Mouse (Mus musculus) embryonic facial prominence, embryonic 12.5 days (tissue): ENCODE results near the gene Zfp37. TPM values are rescaled to one million over a fixed set of nuclear protein-coding genes. Genes with fewer than 3 reads are reported as not detected.
"Not testable (repeated sequence)": the region's sequence is repeated elsewhere in the genome, so short reads cannot be mapped to it uniquely, and the experiment has no call there.

Source experiments
- ATAC-seq: fragments of 200-750 bp; cut with Nextera tagmentation; 2 replicates; pipeline ENCODE4 v1.8.0; 2017; ENCODE audit not compliant: insufficient number of reproducible peaks, insufficient read depth, low FRiP score, low TSS enrichment
- H3K27ac ChIP-seq: fragments of 300-500 bp; sonication (generic); 2 replicates; pipeline ENCODE4 v1.5.1; 2016; ENCODE audit warnings: mild to moderate bottlenecking
- H3K27me3 ChIP-seq: fragments of 300-500 bp; sonication (generic); 2 replicates; pipeline ENCODE4 v1.6.1; 2016; ENCODE audit warnings: mild to moderate bottlenecking, moderate library complexity
- H3K36me3 ChIP-seq: fragments of 300-500 bp; sonication (generic); 2 replicates; pipeline ENCODE4 v1.6.1; 2016; ENCODE audit warnings: mild to moderate bottlenecking
- H3K4me1 ChIP-seq: fragments of 300-500 bp; sonication (generic); 2 replicates; pipeline ENCODE4 v1.6.1; 2016
- H3K4me2 ChIP-seq: fragments of 300-500 bp; sonication (generic); replicated peaks from 2 replicates; pipeline ENCODE4 v1.6.1; 2016; ENCODE audit warnings: mild to moderate bottlenecking, moderate library complexity
- H3K4me3 ChIP-seq: fragments of 300-500 bp; sonication (generic); 2 replicates; pipeline ENCODE4 v1.5.1; 2016; ENCODE audit warnings: mild to moderate bottlenecking
- H3K9ac ChIP-seq: fragments of 300-500 bp; sonication (generic); 2 replicates; pipeline ENCODE4 v1.6.1; 2016; ENCODE audit warnings: mild to moderate bottlenecking, moderate library complexity
- H3K9me3 ChIP-seq: fragments of 300-500 bp; sonication (generic); 2 replicates; pipeline ENCODE4 v1.6.1; 2016; ENCODE audit warnings: mild to moderate bottlenecking, moderate library complexity
- WGBS: fragments of 180-500 bp; shearing (Covaris S2); methylation state at CpG from one replicate; pipeline ENCODE4 v1.1.7; 2016; 5-methylcytosine and 5-hydroxymethylcytosine counted together
- polyA plus RNA-seq: library from polyadenylated mRNA; unstranded; fragments of >200 nt; fragmentation: Nextera tagmentation; extraction: Ambion mirVana; gene quantifications from 2 replicates; pipeline ENCODE4 v1.2.1, GENCODE M21; 2016

Gene Zfp37
- polyA plus RNA-seq: 15.2 and 18.1 TPM in 2 replicates

DNA sequence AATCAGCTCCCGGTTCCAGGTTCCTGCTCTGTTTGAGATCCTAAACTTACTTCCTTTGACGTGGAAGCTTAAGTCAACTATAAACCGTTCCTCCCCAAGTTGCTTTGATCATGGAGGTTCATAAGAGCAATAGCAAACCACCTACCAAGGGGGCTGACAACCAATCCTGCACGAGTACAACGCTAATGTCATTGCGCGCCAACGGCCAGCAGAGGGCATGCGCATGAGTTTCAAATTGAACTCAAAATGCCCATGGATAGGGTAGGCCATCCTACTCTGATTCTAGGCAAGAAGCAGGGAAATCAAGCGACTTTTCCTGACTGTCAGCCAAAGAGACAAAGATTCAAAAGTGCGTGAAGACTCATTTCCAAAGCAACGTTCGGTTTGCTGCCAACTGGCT is at the start of gene Zfp37:
Zfp37 (minus strand) TSS at position 279 of the 400 bp plus-strand sequence.
- Histone ChIP-seq H3K36me3 (no peaks in the 10 kb centered on the region), H3K9me3 (no peaks in the 10 kb centered on the region), H3K27me3 (no peaks in the 10 kb centered on the region), H3K27ac (no peak within 1 kb of the TSS), H3K4me1 (no peaks in the 10 kb centered on the region), H3K9ac (no peak within 1 kb of the TSS), H3K4me2 (no peak within 1 kb of the TSS), H3K4me3 (no peak within 1 kb of the TSS)
- 74% methylated on average over 13 of the region's 13 CpGs for WGBS
- no peak for ATAC-seq

DNA sequence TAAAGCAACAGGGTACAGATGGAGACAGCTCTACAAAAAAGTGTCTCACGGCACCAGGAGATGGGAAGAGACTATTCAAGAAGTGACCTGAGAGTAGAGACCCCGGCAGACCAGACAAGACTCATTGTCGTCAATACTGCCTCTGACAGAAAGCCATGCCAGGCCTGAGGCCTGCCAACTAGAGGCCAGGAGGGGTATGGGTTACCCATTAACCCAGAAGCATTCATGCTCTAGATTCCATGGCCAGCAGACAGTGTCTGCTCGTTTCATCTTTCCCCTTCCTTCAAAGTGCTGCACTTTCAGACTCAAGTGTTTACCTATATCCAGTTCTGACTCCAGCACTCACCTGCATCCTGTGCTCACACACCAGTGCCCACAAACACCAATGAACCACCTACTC is 47.2 kb upstream of the Zfp37 start:
- no peaks in the 10 kb centered on the region for H3K36me3 ChIP-seq
- H3K4me2 ChIP-seq: no peak overlapping the region
- 84% methylated on average over 4 of the region's 4 CpGs for WGBS
- no peak for ATAC-seq
- H3K9ac ChIP-seq: no peak overlapping the region
- H3K27ac ChIP-seq: no peak overlapping the region
- H3K27me3 ChIP-seq: no peaks in the 10 kb centered on the region
- H3K4me3 ChIP-seq: no peak overlapping the region
- no peaks in the 10 kb centered on the region for H3K4me1 ChIP-seq
- H3K9me3 ChIP-seq: no peaks in the 10 kb centered on the region

DNA sequence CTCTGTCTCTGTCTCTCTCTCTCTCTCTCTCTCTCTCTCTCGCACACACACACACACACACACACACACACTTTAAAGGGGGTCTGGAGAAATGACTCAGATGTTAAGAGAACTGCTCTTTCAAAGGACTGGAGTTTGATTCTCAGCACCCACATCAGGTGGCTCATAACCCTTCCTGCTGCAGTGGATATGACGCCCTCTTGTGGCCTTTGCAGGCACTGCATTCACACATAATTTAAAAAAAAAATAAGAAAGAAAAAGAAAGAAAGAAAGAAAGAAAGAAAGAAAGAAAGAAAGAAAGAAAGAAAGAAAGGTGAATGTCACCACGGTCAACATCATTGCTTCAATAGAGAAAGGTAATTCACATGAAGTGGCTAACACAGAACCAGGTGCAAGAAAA is 46.4 kb upstream of the Zfp37 start:
- no peak overlapping the region for H3K4me2 ChIP-seq
- no peaks in the 10 kb centered on the region for H3K4me1 ChIP-seq
- ATAC-seq: no peak
- H3K9me3 ChIP-seq: no peaks in the 10 kb centered on the region
- no peak overlapping the region for H3K4me3 ChIP-seq
- H3K27me3 ChIP-seq: no peaks in the 10 kb centered on the region
- 67% methylated on average over 3 of the region's 3 CpGs for WGBS
- no peak overlapping the region for H3K27ac ChIP-seq
- H3K36me3 ChIP-seq: no peaks in the 10 kb centered on the region
- no peak overlapping the region for H3K9ac ChIP-seq

DNA sequence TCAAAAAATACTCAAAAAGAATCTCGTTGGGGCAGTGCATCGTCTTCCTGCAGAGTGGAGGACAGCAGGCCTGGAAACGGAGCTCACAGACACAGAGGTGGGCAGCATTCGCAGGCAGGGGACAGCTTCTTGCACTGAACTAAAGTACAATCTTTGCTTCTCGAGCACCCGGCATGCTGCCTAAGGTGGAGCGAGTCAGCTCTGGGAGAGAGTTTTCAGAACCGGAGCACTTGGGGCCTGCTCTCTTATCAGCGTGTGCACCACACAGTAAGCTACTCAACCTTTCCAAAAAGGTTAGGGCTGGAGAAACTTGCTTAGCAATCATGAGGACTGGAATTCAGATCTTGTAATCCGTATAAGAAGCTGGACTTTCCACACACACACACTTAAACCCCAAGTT is 45.8 kb upstream of the Zfp37 start:
- Histone ChIP-seq H3K4me3 (no peak overlapping the region), H3K27me3 (no peaks in the 10 kb centered on the region), H3K9ac (no peak overlapping the region), H3K4me2 (no peak overlapping the region), H3K36me3 (no peaks in the 10 kb centered on the region), H3K4me1 (no peaks in the 10 kb centered on the region), H3K27ac (no peak overlapping the region), H3K9me3 (no peaks in the 10 kb centered on the region)
- 86% methylated on average over 10 of the region's 10 CpGs for whole genome bisulfite sequencing
- ATAC-seq: no peak

DNA sequence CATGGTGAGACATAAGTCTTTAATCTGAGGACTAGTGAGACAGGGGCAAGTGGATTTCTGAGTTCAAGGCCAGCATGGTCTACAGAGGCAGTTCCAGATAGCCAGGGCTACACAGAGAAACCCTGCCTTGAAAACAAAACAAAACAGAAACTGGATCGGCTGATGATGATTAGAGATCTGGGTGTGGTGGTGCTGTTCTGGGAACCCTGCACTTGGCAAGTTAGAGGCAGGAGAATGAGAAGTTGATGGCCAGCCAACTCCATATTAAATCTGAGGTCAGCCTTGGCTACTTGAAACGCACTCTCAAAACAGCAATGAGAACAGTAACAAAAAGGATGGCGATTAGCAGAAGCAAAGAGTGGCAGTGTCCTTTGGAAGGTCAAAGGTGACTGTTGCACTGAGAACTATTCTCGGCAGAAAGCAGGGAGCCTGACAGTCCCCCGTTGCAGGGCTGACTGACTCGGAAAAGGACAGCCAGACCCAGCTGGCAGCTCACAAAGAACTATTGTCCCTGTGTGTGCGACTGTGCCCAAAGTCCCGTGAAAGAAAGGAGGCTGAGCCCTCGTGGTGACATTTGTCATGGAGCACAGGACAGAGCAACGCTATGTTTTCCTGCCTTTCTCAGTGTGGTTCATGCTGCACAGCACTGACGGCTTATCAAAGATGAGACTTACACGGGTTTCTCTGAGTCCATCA is 44.1 kb upstream of the Zfp37 start:
- H3K27me3 ChIP-seq: no peaks in the 10 kb centered on the region
- H3K9ac ChIP-seq: no peak overlapping the region
- H3K4me2 ChIP-seq: no peak overlapping the region
- H3K4me1 ChIP-seq: no peaks in the 10 kb centered on the region
- WGBS: 16% methylated on average over 12 of the region's 12 CpGs
- 0 out of 2 replicates have a peak, but pooled peaks have one; percentile 15 for ATAC-seq
- H3K36me3 ChIP-seq: no peaks in the 10 kb centered on the region
- H3K9me3 ChIP-seq: no peaks in the 10 kb centered on the region
- no peak overlapping the region for H3K4me3 ChIP-seq
- no peak overlapping the region for H3K27ac ChIP-seq

DNA sequence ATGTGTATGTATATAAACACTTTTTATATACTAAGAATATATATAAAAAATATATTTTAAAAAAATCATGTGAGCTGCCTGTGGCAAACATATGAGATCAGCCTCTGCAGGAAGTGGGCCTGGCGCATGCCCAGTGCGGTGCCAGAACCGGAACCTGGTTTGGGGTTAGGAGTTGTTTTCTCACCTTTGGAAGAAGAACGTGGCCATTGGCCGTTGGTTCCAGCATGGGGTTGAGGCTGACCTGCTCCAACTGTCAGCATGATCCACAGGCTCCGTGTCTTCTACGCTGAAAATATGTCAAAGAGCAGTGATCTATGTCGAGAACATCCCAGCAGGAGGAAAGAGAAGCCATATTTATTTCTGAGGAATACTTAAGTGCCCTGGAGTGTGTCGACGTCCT is 43.1 kb upstream of the Zfp37 start:
- no peak for ATAC-seq
- Histone ChIP-seq H3K4me2 (no peak overlapping the region), H3K27me3 (no peaks in the 10 kb centered on the region), H3K9me3 (no peaks in the 10 kb centered on the region), H3K9ac (no peak overlapping the region), H3K36me3 (no peaks in the 10 kb centered on the region), H3K27ac (no peak overlapping the region), H3K4me3 (no peak overlapping the region), H3K4me1 (no peaks in the 10 kb centered on the region)
- WGBS: 93% methylated on average over 10 of the region's 10 CpGs

DNA sequence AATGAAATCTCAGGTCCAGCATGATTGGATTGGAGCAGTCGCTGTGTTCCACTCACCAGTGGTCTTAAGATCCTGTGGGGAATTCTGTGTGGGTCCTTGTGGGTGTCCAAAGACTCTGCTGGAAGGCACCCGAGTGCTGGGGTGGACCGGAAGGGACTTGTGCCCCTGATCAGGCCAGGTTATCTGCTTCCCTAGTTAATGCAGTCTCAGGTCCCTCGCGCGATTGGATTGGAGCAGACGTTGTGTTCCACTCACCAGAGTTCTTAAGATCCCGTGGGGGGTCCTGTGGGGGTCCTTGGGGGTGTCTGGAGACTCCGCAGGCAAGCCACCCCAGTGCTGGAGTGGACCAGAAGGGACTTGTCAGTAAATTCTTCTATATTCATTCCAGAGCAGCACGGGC is 41.8 kb upstream of the Zfp37 start:
- Histone ChIP-seq H3K36me3 (no peaks in the 10 kb centered on the region), H3K4me3 (no peak overlapping the region), H3K9me3 (no peaks in the 10 kb centered on the region), H3K9ac (no peak overlapping the region), H3K27ac (no peak overlapping the region), H3K27me3 (no peaks in the 10 kb centered on the region), H3K4me1 (no peaks in the 10 kb centered on the region), H3K4me2 (no peak overlapping the region)
- 86% methylated on average over 10 of the region's 10 CpGs for WGBS
- no peak for ATAC-seq

DNA sequence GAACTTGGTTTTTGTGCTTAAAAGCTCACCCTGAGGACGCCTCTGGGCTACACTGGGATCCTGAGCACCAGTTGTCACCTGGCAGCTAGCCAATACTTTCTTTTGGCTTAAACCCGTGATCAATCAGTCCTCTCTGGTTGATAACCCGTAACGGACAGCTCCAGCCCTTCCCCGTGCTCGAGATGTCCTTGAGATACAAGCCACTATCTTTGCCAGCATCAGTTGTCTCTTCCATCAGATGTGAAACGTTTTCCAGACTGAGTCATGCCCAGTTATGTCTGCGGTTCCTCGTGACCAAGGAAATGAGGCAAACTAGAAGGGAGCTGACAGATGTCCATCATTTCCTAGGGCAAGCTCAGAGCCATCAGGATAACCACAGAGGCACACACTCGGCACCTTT is 36.3 kb upstream of the Zfp37 start:
- Histone ChIP-seq H3K27ac (no peak overlapping the region), H3K36me3 (no peaks in the 10 kb centered on the region), H3K4me1 (no peaks in the 10 kb centered on the region), H3K9me3 (no peaks in the 10 kb centered on the region), H3K4me2 (no peak overlapping the region), H3K4me3 (no peak overlapping the region), H3K9ac (no peak overlapping the region), H3K27me3 (no peaks in the 10 kb centered on the region)
- ATAC-seq: no peak
- WGBS: 78% methylated on average over 10 of the region's 10 CpGs

DNA sequence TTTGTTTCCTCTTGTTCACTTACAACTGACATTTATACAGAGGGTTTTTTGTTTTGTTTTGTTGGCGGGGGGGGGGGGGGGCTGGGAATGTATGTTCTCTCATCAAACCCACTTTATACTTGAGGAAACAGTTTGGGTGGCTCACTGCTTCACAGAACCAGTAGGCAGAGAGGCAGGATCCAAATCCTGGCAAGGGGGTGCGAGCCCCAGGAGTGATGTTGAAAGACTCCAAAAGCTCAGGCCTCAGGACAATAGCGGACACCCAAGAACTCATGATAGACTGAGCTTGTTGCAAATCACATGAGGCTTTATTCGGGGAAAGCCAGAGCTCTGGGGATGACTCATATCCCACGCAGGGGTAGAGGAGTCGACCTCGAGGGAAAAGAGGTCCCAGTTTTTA is 35.2 kb upstream of the Zfp37 start:
- not testable (repeated sequence) for H3K27ac ChIP-seq, H3K4me2 ChIP-seq, H3K27me3 ChIP-seq, ATAC-seq, H3K9me3 ChIP-seq, H3K36me3 ChIP-seq, H3K9ac ChIP-seq, H3K4me1 ChIP-seq, H3K4me3 ChIP-seq
- 73% methylated on average over 7 of the region's 7 CpGs for WGBS

DNA sequence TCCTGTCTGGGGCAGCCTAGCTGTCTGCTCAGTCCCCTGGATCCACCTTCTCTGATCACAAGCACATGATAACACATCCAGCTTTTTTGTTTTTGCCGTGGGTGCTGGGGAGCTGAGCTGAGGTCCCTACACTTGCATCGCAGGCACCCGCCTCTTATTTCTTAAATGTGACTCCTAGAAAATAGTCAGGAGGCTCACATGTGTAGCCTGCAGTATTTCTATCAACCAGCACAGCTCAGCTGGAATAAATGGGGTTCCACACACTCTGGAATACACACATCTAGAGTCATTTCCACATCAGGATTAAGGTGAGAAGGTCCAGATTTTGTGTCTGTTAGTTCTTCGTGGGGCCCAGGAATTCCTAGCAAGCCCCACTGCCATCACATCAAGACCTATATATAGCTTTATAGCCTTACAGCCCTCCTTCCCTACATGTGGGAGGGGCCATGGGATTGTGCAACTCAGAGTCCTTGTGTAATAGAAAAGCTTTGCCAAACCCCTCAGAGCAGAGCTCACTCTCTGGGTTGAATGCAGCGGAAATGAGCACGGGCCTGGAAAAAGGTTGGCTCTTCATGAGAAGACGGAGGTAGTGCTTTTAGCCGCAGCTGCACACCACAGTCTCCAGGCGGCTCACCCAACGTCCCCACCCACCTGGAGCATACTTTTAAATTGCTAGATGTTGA is 34.4 kb upstream of the Zfp37 start:
- no peaks in the 10 kb centered on the region for H3K4me1 ChIP-seq
- H3K4me2 ChIP-seq: no peak overlapping the region
- no peak for ATAC-seq
- no peaks in the 10 kb centered on the region for H3K9me3 ChIP-seq
- no peaks in the 10 kb centered on the region for H3K36me3 ChIP-seq
- H3K9ac ChIP-seq: no peak overlapping the region
- 82% methylated on average over 10 of the region's 10 CpGs for WGBS
- H3K27ac ChIP-seq: no peak overlapping the region
- no peaks in the 10 kb centered on the region for H3K27me3 ChIP-seq
- H3K4me3 ChIP-seq: no peak overlapping the region

DNA sequence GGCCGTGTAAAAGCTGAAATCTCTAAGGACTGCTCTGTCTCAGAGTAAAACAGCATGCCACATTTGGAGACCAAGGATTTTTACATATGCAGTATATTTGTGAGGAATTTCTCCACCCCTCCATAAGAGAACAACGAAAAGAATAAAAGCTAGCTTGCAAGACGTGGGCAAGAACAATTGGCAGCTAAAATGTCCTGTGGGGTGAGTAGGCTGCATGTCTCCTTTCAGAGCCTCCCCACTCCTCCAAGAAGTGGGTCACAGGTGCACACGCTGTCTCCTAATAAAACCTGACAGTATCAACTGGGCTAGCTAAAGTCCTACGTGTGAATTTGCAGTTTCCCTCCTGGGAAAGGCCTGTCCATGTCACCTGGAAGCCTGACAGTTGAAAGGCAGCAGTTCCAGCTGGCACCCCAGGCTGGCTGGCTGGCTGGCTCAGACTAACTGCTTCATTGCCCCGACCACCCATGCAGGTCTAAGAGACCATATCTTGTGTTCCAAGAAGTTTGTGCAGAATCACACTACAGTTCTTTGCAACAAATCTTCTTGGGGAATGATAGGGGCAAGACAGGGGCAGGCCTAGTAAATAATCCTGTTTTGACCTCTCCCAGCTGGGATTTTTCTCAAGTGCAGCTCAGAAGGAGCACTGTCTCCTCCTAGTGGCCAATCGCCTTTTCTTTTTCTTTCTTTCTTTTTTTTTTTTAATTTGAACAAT is 32.4 kb upstream of the Zfp37 start:
- no peak for ATAC-seq
- Histone ChIP-seq H3K36me3 (no peaks in the 10 kb centered on the region), H3K4me1 (no peaks in the 10 kb centered on the region), H3K4me3 (no peak overlapping the region), H3K27me3 (no peaks in the 10 kb centered on the region), H3K27ac (no peak overlapping the region), H3K4me2 (no peak overlapping the region), H3K9ac (no peak overlapping the region), H3K9me3 (no peaks in the 10 kb centered on the region)
- 46% methylated on average over 7 of the region's 7 CpGs for WGBS

DNA sequence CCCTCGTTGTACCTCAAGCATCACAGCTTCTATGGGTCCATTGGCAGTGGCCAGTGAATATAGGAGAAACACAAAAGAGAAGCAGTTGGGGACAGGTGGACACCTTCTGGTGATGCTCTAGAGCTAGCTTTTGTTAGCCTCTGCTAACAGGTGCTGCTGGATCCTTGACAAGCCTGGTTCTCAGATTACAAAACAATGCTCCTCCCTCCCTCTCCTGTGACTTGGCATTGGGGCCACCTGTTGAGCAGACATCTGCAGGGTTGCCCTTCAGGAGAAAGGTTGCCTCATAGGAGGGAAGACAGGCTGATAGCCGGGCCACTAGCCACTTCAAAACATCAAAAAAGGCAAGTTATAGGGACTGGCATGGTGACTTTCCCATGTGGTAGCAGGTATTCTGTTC is 31.4 kb upstream of the Zfp37 start, which contains the start of gene Slc31a2:
Slc31a2 (plus strand) TSS at position 287 of the 400 bp plus-strand sequence.
- H3K27me3 ChIP-seq: no peaks in the 10 kb centered on the region
- no peaks in the 10 kb centered on the region for H3K4me1 ChIP-seq
- H3K4me2 ChIP-seq: no peak within 1 kb of the TSS
- H3K9ac ChIP-seq: no peak within 1 kb of the TSS
- H3K4me3 ChIP-seq: no peak within 1 kb of the TSS
- no peak within 1 kb of the TSS for H3K27ac ChIP-seq
- no peaks in the 10 kb centered on the region for H3K9me3 ChIP-seq
- H3K36me3 ChIP-seq: no peaks in the 10 kb centered on the region
- ATAC-seq: no peak
- 36% methylated on average over 2 of the region's 2 CpGs for WGBS
